Mouse (Mus musculus) splenic B cell, adult 2 months (primary cell): ENCODE measurements around the gene Mapk3.
"Not testable (repeated sequence)": the region's sequence is repeated elsewhere in the genome, so short reads cannot be mapped to it uniquely, and the experiment has no call there.

Experiments
- DNase-seq: peaks from one replicate; pipeline ENCODE4 v3.0.0-alpha.2; 2011; ENCODE audit warnings: low read depth, low spot score
- H3K27me3 ChIP-seq: 2 replicates; pipeline ENCODE4 v1.6.1; 2012; ENCODE audit warnings: mild to moderate bottlenecking, low read length, moderate library complexity, mixed read lengths; ENCODE audit not compliant: control insufficient read depth, poor library complexity, insufficient read depth, severe bottlenecking
- H3K36me3 ChIP-seq: 2 replicates; pipeline ENCODE4 v1.6.1; 2012; ENCODE audit warnings: mild to moderate bottlenecking, low read length, moderate library complexity, mixed read lengths; ENCODE audit not compliant: control insufficient read depth, poor library complexity, insufficient read depth, severe bottlenecking

The Mapk3 gene

GRCm38 (mm10) chr7:126759050-126759671, at the start of gene Mapk3:
TSS of gene Mapk3 (plus strand) at chr7:126759601.
- no peaks in the 10 kb centered on the region for H3K27me3 ChIP-seq
- H3K36me3 ChIP-seq, result no peaks in the 10 kb centered on the region
- DNase-seq, result peak; percentile 95

DNA sequence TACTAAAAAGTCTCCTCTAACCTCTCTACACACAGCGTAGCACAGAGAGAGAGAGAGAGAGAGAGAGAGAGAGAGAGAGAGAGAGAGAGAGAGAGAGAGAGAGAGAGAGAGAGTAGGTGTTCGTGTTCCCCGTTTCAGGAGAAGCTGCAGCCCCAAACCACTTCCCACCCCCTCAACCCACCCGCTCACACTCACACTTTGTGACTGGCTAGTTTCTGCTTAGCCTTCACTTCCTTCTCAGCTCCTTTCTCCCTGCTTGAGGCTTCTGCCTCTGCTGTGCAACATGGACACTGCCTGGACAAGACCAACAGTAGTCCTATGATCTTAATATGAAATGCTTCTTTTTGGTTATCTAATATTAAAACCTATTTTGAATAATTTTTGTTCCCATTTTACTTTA, 49.1 kb upstream of the Mapk3 start:
- Histone ChIP-seq H3K36me3 (no peaks in the 10 kb centered on the region), H3K27me3 (no peaks in the 10 kb centered on the region)
- no peak for DNase-seq

- H3K36me3 ChIP-seq, result no peaks in the 10 kb centered on the region
- H3K27me3 ChIP-seq, result no peaks in the 10 kb centered on the region
- no peak for DNase-seq
These were observed 47.5 kb upstream of the Mapk3 start for GRCm38 (mm10) chr7:126711910-126712309.

DNA sequence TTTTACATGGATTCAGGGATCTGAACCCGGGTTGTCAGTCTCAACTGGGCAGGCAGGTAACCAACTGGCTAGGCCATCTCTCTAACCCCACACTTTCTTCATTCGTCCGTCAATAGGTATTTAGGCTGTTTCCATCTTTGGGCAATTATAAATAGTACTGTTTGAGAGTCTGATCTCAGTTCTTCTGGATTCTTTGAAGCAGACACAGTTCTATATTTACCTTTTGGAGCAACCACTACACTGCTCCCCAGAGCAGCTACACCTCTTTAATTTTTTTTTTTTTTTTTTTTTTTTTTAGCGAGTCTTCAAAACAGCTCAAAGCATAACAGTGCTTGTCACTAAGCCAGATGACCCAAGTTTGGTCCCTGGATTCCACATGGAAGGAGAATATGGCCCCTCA, 43.7 kb upstream of the Mapk3 start:
- Histone ChIP-seq H3K27me3 (no peaks in the 10 kb centered on the region), H3K36me3 (no peaks in the 10 kb centered on the region)
- no peak for DNase-seq

- H3K27me3 ChIP-seq, result no peaks in the 10 kb centered on the region
- H3K36me3 ChIP-seq, result no peaks in the 10 kb centered on the region
- DNase-seq, result no peak
These were observed 41.8 kb upstream of the Mapk3 start for GRCm38 (mm10) chr7:126717566-126717965.

DNA sequence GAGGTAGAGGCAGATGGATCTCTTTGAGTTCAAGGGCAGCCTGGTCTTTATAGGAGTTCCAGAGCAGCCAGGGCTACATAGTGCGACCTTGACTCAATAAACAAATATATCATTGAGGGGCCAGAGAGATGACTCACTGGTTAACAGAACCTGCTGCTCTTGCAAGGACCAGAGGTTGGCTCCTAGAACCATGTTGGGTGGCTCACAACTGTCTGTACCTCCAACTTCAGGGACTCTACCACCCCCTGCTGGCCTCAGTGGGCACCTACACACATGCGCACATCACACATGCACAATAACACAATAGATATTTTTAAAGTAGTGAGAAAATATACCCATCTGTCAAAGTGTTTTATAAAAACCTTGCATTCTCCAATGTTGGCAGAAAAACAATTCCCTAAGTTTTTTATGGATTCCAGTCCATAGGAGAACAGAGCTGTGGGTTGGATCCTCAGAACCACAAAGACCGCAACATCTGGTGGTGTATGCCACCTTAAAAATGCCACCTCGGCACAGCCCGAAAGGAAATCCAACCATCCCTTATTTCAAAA, 40.5 kb upstream of the Mapk3 start:
- Histone ChIP-seq H3K36me3 (no peaks in the 10 kb centered on the region), H3K27me3 (no peaks in the 10 kb centered on the region)
- DNase-seq, result peak; percentile 57

GRCm38 (mm10) chr7:126721635-126722034, 37.8 kb upstream of the Mapk3 start:
- Histone ChIP-seq H3K36me3 (no peaks in the 10 kb centered on the region), H3K27me3 (no peaks in the 10 kb centered on the region)
- peak; percentile 34 for DNase-seq

DNA sequence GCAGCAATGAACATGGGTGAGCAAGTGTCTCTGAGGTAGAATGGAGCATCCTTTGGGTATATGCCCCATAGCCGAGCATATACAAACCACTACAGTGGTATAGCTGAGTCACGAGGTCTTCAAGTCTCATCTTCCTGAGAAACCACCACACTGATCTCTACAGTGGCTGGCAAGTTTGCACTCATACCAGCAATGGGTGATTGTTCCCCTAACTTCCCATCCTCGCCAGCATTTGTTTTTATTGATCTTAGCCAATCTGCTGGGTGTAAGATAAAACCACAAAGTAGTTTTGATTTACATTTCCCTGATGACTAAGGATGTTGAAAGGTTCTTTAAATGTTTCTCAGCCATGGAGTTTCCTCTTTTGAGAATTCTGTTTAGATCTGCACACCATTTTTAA, 34.3 kb upstream of the Mapk3 start:
- H3K27me3 ChIP-seq, result no peaks in the 10 kb centered on the region
- DNase-seq, result peak; percentile 15

GRCm38 (mm10) chr7:126725667-126726066, 33.7 kb upstream of the Mapk3 start:
- no peak for DNase-seq
- H3K27me3 ChIP-seq, result no peaks in the 10 kb centered on the region
- no peaks in the 10 kb centered on the region for H3K36me3 ChIP-seq

More for the DNA sequence above, 34.3 kb upstream of the Mapk3 start:
- H3K36me3 ChIP-seq, result no peaks in the 10 kb centered on the region

- not testable (repeated sequence) for H3K36me3 ChIP-seq, H3K27me3 ChIP-seq, DNase-seq
These were observed 29.1 kb upstream of the Mapk3 start for GRCm38 (mm10) chr7:126730256-126730789.

- Histone ChIP-seq H3K36me3 (no peaks in the 10 kb centered on the region), H3K27me3 (no peaks in the 10 kb centered on the region)
- no peak for DNase-seq
These were observed 23.3 kb upstream of the Mapk3 start for GRCm38 (mm10) chr7:126736122-126736521.

- no peaks in the 10 kb centered on the region for H3K36me3 ChIP-seq
- no peaks in the 10 kb centered on the region for H3K27me3 ChIP-seq
- no peak for DNase-seq
These were observed 19.9 kb upstream of the Mapk3 start for GRCm38 (mm10) chr7:126739551-126739950.

DNA sequence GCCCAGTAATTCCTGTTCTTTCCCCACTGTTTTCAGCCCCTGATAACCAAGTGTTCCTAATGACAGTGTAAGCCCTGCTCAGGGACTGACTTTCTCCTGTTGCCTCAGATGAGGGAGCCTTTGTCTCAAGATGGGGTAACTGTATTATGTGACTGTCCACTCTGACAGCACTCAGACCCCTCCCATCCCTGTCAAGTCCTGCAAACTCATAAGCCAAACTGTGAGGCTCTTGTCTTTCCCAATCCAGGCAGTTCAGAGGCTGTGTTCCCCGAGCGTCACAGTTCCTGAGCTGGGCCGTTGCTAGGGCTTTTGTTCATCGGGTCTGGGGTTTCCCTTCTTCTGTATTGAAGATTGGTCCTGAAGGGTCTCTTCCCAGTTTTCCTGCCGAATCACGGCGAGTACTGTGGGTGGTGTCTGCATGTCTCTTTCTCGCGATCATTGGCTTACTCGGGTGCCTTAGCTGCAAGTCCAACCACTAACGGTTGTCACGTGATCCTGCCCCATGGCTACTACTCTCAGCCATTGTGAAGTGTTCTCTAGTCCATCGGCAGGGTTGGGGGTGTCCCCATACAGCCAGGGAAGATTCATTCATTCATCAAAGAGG, 19.2 kb upstream of the Mapk3 start:
- Histone ChIP-seq H3K27me3 (no peaks in the 10 kb centered on the region), H3K36me3 (no peaks in the 10 kb centered on the region)
- no peak for DNase-seq

DNA sequence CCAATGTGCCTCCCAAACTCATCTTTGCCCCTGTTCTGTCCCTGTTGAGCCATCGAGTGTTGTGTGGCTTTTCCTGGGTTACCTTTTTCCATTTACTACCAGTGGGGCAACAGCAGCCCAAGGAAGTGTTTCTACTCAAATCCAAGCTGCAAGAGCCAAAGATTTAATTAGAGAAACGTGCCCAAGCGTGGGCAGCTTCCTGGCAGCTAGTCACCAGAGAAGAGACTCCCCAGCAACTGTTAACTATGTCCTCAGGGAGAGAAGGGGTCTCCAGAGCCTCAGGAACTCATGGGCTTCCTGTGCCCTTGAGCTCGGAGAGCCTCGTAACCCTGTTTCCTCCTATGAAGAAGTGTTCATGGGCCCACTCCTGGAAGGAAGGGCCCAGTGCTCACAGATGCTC, 18.4 kb upstream of the Mapk3 start:
- DNase-seq, result no peak
- Histone ChIP-seq H3K36me3 (no peaks in the 10 kb centered on the region), H3K27me3 (no peaks in the 10 kb centered on the region)

GRCm38 (mm10) chr7:126741452-126741851, 17.9 kb upstream of the Mapk3 start:
- H3K36me3 ChIP-seq, result no peaks in the 10 kb centered on the region
- DNase-seq, result no peak
- H3K27me3 ChIP-seq, result no peaks in the 10 kb centered on the region
